Mouse (Mus musculus): ENCODE measurements at regions not wholly inside any gene's neighbourhood (a gene's known extent, or its start where the extent isn't known, plus 50 kb on each side); places are given as distances from the start of the nearest gene placed in this dataset.

GRCm38 (mm10) chr12:107690061-107690460, 201.6 kb downstream of the 3110018I06Rik start:
- no peak for TF ChIP-seq CTCF (IDR thresholded peaks at IDR 0.05; ENCODE audit: low read depth)
- TF ChIP-seq EP300 (optimal IDR thresholded peaks at IDR 0.05): no peak

Measured in stomach, postnatal 0 days (tissue).